Mouse (Mus musculus) heart, postnatal 0 days (tissue): ENCODE data around the gene Cfdp1.

Experiments used
- CTCF ChIP-seq: IDR thresholded peaks from 2 replicates; pipeline ENCODE4 v1.5.1; 2016; ENCODE audit warnings: antibody characterized with exemption, control low read depth, low read depth
- EP300 ChIP-seq: IDR thresholded peaks from 2 replicates; pipeline ENCODE4 v1.6.1; 2016; ENCODE audit warnings: antibody characterized with exemption, low read depth

GRCm38 (mm10) chr8:111865857-111866256 is 11.8 kb upstream of the Cfdp1 start:
- TF ChIP-seq CTCF (no peak), EP300 (no peak)
